Mouse (Mus musculus): ENCODE results near the gene Olfr488. TPM values are rescaled to one million over a fixed set of nuclear protein-coding genes. Genes with fewer than 3 reads are reported as not detected.

Olfr488 gene
- not detected for total RNA-seq (2023)

GRCm38 (mm10) chr7:108258247-108258646 lies at the start of gene Olfr488:
Olfr488 (minus strand) TSS chr7:108258347.

GRCm38 (mm10) chr7:108288834-108289233 lies 30.7 kb upstream of the Olfr488 start, which contains the start of gene Olfr490:
Olfr490 (minus strand) TSS chr7:108288934.

GRCm38 (mm10) chr7:108214536-108214935 lies 43.6 kb downstream of the Olfr488 start, which contains the start of gene Olfr487:
Olfr487 (minus strand) TSS chr7:108214636.

Other genes with a start within 250 kb of the Olfr488 start
- gene Olfr478, start 224.4 kb downstream of the Olfr488 start, total RNA-seq (2023), result not detected
- not detected for gene Olfr479, start 207.7 kb downstream of the Olfr488 start, total RNA-seq (2023)
- gene Olfr480, start 191.0 kb downstream of the Olfr488 start, total RNA-seq (2023), result not detected
- not detected for gene Olfr481, start 178.5 kb downstream of the Olfr488 start, total RNA-seq (2023)
- gene Olfr482, start 160.8 kb downstream of the Olfr488 start, total RNA-seq (2023), result 2.1 TPM
- not detected for gene Olfr483, start 157.5 kb downstream of the Olfr488 start, total RNA-seq (2023)
- not detected for gene Olfr484, start 130.9 kb downstream of the Olfr488 start, total RNA-seq (2023)
- gene Olfr485, start 98.5 kb downstream of the Olfr488 start, total RNA-seq (2023), result not detected
- not detected for gene Olfr486, start 85.6 kb downstream of the Olfr488 start, total RNA-seq (2023)
- gene Olfr487, start 43.7 kb downstream of the Olfr488 start, total RNA-seq (2023), result not detected
- gene Olfr490, start 30.6 kb upstream of the Olfr488 start, total RNA-seq (2023), result not detected
- gene Olfr491, start 55.1 kb upstream of the Olfr488 start, total RNA-seq (2023), result not detected
- not detected for gene Olfr492, start 65.3 kb upstream of the Olfr488 start, total RNA-seq (2023)
- not detected for gene Olfr493, start 88.6 kb upstream of the Olfr488 start, total RNA-seq (2023)
- not detected for gene Olfr494, start 107.0 kb upstream of the Olfr488 start, total RNA-seq (2023)
- not detected for gene Olfr495, start 134.8 kb upstream of the Olfr488 start, total RNA-seq (2023)
- gene Olfr497, start 162.1 kb upstream of the Olfr488 start, total RNA-seq (2023), result not detected
- not detected for gene Olfr498, start 207.0 kb upstream of the Olfr488 start, total RNA-seq (2023)

All from CD4-positive naive resting alpha-beta T cell, adult 76 days (primary cell).